ENCODE assay signal across 7 mouse cellular contexts in the genomic region with DNA sequence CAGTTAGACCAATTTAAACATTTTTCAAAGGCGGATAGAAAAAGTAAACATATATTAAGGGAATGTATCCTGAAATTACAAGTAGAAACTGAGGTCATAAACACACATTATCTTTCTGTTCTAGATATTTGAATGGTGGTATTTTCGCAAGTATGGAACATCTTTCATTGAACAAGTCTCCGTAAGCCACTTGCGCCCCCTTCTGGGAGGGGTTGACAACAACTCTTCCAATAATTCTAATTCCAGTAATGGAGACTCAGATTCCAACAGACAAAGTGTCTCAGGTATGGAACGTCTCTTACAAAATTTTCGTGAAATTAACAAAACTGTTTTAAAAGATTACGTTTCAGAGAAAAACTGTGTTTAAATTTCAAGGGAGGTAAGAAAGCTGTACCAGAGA.
DNase-seq lines count a peak whose midpoint lies in the region; TF ChIP-seq lines count a peak whose summit lies in the region.

No protein-coding gene starts in this region.

- DNase-seq in testis, postnatal 10 days (ENCODE audit: low spot score): peak; percentile 78
- DNase-seq in testis, postnatal 14 days (ENCODE audit: low spot score): no peak
- peak; percentile 85 for DNase-seq in adrenal gland, postnatal 10 days
- DNase-seq in embryo, embryonic 9.5 days (ENCODE audit: extremely low spot score): peak; percentile 39
- peak; percentile 34 to 68 for DNase-seq in kidney, adult 8-10 months
- peak; percentile 42 for DNase-seq in liver, adult 2 months (ENCODE audit: extremely low read depth, low read depth, low spot score)
- DNase-seq in right cerebral cortex, adult 18-20 months: peak; percentile 52

- H3K79me2 ChIP-seq in liver, adult 2 months (ENCODE audit: control insufficient read depth, insufficient read depth, low read length): no peaks in the 10 kb centered on the region

- H3K27me3 ChIP-seq in liver, adult 2 months (ENCODE audit: control insufficient read depth, insufficient read depth, low read length): no peaks in the 10 kb centered on the region

- no peak overlapping the region for H3K27ac ChIP-seq in liver, adult 2 months (replicated peaks; ENCODE audit: insufficient read depth, low read depth, low read length)

- no peak for TF ChIP-seq POLR2A in liver, adult 2 months (IDR thresholded peaks at IDR 0.05; ENCODE audit: extremely low read depth, insufficient read depth, low read length)

- H3K9ac ChIP-seq in liver, adult 2 months (ENCODE audit: low read depth, low read length): no peak overlapping the region

- H3K36me3 ChIP-seq in liver, adult 2 months (ENCODE audit: control insufficient read depth, insufficient read depth, low read length): no peaks in the 10 kb centered on the region

- 37% methylated on average over 7 of the region's 7 CpGs for WGBS in liver, adult 2 months

- TF ChIP-seq CTCF in liver, adult 2 months (IDR thresholded peaks at IDR 0.05; ENCODE audit: low read depth, low read length): peak; percentile 55

- no peaks in the 10 kb centered on the region for H3K4me1 ChIP-seq in liver, adult 2 months (ENCODE audit: control insufficient read depth, insufficient read depth, low read length)

- H3K4me3 ChIP-seq in liver, adult 2 months (ENCODE audit: insufficient read depth, low read depth, low read length): no peak overlapping the region
